Mouse (Mus musculus) kidney, embryonic 14.5 days (tissue): ENCODE data around the gene Ribc2. TPM values are rescaled to one million over a fixed set of nuclear protein-coding genes. Genes with fewer than 3 reads are reported as not detected.

ENCODE experiments used
- ATAC-seq: fragments of 200-750 bp; cut with Nextera tagmentation; 2 replicates; pipeline ENCODE4 v1.8.0; 2017; ENCODE audit warnings: moderate number of reproducible peaks, mild to moderate bottlenecking, moderate TSS enrichment, moderate library complexity; ENCODE audit not compliant: low FRiP score, low TSS enrichment
- H3K27ac ChIP-seq: fragments of 300-500 bp; sonication (generic); 2 replicates; pipeline ENCODE4 v1.5.1; 2014; ENCODE audit warnings: low read depth, mild to moderate bottlenecking, low read length, moderate library complexity, mixed read lengths
- H3K27me3 ChIP-seq: fragments of 300-500 bp; sonication (generic); 2 replicates; pipeline ENCODE4 v1.6.1; 2014; ENCODE audit warnings: mild to moderate bottlenecking, low read length; ENCODE audit not compliant: control insufficient read depth, insufficient read depth
- H3K36me3 ChIP-seq: fragments of 300-500 bp; sonication (generic); 2 replicates; pipeline ENCODE4 v1.6.1; 2014; ENCODE audit warnings: low read length, mixed read lengths; ENCODE audit not compliant: control insufficient read depth, insufficient read depth
- H3K4me1 ChIP-seq: fragments of 300-500 bp; sonication (generic); 2 replicates; pipeline ENCODE4 v1.6.1; 2014; ENCODE audit warnings: low read length, mixed read lengths; ENCODE audit not compliant: control insufficient read depth, insufficient read depth
- H3K4me2 ChIP-seq: fragments of 300-500 bp; sonication (generic); replicated peaks from 2 replicates; pipeline ENCODE4 v1.6.1; 2014; ENCODE audit warnings: low read depth, mild to moderate bottlenecking, low read length
- H3K4me3 ChIP-seq: fragments of 300-500 bp; sonication (generic); 2 replicates; pipeline ENCODE4 v1.5.1; 2014; ENCODE audit warnings: mild to moderate bottlenecking, low read length
- H3K9ac ChIP-seq: fragments of 300-500 bp; sonication (generic); 2 replicates; pipeline ENCODE4 v1.6.1; 2014; ENCODE audit warnings: low read depth, mild to moderate bottlenecking, low read length, moderate library complexity
- H3K9me3 ChIP-seq: fragments of 300-500 bp; sonication (generic); 2 replicates; pipeline ENCODE4 v1.6.1; 2016; ENCODE audit warnings: low read length; ENCODE audit not compliant: control insufficient read depth
- WGBS: fragments of 180-500 bp; shearing (Covaris S2); extraction: QIAGEN DNeasy Blood & Tissue Kit; methylation state at CpG from one replicate; pipeline ENCODE4 v1.1.7; 2014; 5-methylcytosine and 5-hydroxymethylcytosine counted together
- polyA plus RNA-seq: library from polyadenylated mRNA; unstranded; fragments of >200 nt; fragmentation: Nextera tagmentation; extraction: Ambion mirVana; gene quantifications from 2 replicates; pipeline ENCODE4 v1.2.1, GENCODE M21; 2014

The Ribc2 gene
- polyA plus RNA-seq, 1 experiment from 2014 or later, result 0.69 TPM

GRCm38 (mm10) chr15:85172054-85172453 lies 40.2 kb downstream of the Ribc2 start:
- Histone ChIP-seq H3K4me1 (0 out of 2 replicates have a peak, but pooled peaks cover 3% of the 10 kb centered on the region), H3K27ac (no peak overlapping the region), H3K9ac (no peak overlapping the region), H3K4me2 (no peak overlapping the region), H3K4me3 (no peak overlapping the region), H3K9me3 (no peaks in the 10 kb centered on the region; the same call in 1 of the 2 replicates), H3K27me3 (no peaks in the 10 kb centered on the region), H3K36me3 (no peaks in the 10 kb centered on the region)
- 51% methylated on average over 2 of the region's 2 CpGs for WGBS
- peak; percentile 82 for ATAC-seq

GRCm38 (mm10) chr15:85173425-85173824 lies 41.5 kb downstream of the Ribc2 start:
- 67% methylated on average over 8 of the region's 8 CpGs for WGBS
- Histone ChIP-seq H3K36me3 (no peaks in the 10 kb centered on the region), H3K9me3 (no peaks in the 10 kb centered on the region; the same call in 1 of the 2 replicates), H3K9ac (no peak overlapping the region), H3K4me2 (no peak overlapping the region), H3K4me3 (no peak overlapping the region), H3K27ac (peak overlapping the region; percentile 20; the same call in 1 of the 2 replicates), H3K4me1 (0 out of 2 replicates have a peak, but pooled peaks cover 3% of the 10 kb centered on the region), H3K27me3 (no peaks in the 10 kb centered on the region)
- ATAC-seq, result no peak; the same call in 1 of the 2 replicates

- Histone ChIP-seq H3K4me2 (no peak overlapping the region), H3K4me1 (0 out of 2 replicates have a peak, but pooled peaks cover 5% of the 10 kb centered on the region), H3K27me3 (no peaks in the 10 kb centered on the region), H3K9me3 (no peaks in the 10 kb centered on the region; the same call in 1 of the 2 replicates), H3K27ac (peak overlapping the region; percentile 34; the same call in 1 of the 2 replicates), H3K36me3 (no peaks in the 10 kb centered on the region), H3K4me3 (no peak overlapping the region), H3K9ac (no peak overlapping the region)
- WGBS, result 56% methylated on average over 10 of the region's 10 CpGs
- peak; percentile 44; the same call in 1 of the 2 replicates for ATAC-seq
Measured at GRCm38 (mm10) chr15:85174060-85174459, 42.2 kb downstream of the Ribc2 start.

GRCm38 (mm10) chr15:85177576-85177975 lies 45.7 kb downstream of the Ribc2 start:
- no peak overlapping the region for H3K27ac ChIP-seq
- no peaks in the 10 kb centered on the region; the same call in 1 of the 2 replicates for H3K9me3 ChIP-seq
- H3K4me3 ChIP-seq, result no peak overlapping the region
- no peaks in the 10 kb centered on the region for H3K36me3 ChIP-seq
- H3K27me3 ChIP-seq, result no peaks in the 10 kb centered on the region
- WGBS, result 75% methylated on average over 8 of the region's 8 CpGs
- H3K4me1 ChIP-seq, result 0 out of 2 replicates have a peak, but pooled peaks cover 7% of the 10 kb centered on the region
- ATAC-seq, result no peak
- H3K9ac ChIP-seq, result no peak overlapping the region
- H3K4me2 ChIP-seq, result no peak overlapping the region

GRCm38 (mm10) chr15:85178172-85178571 lies 46.3 kb downstream of the Ribc2 start:
- ATAC-seq, result no peak
- no peaks in the 10 kb centered on the region for H3K36me3 ChIP-seq
- no peak overlapping the region for H3K4me2 ChIP-seq
- no peak overlapping the region for H3K4me3 ChIP-seq
- H3K9me3 ChIP-seq, result no peaks in the 10 kb centered on the region; the same call in 1 of the 2 replicates
- no peak overlapping the region for H3K27ac ChIP-seq
- no peaks in the 10 kb centered on the region for H3K27me3 ChIP-seq
- H3K4me1 ChIP-seq, result 0 out of 2 replicates have a peak, but pooled peaks cover 5% of the 10 kb centered on the region
- 70% methylated on average over 6 of the region's 6 CpGs for WGBS
- no peak overlapping the region for H3K9ac ChIP-seq

GRCm38 (mm10) chr15:85179528-85180180 lies 47.8 kb downstream of the Ribc2 start:
- Histone ChIP-seq H3K9me3 (no peaks in the 10 kb centered on the region; the same call in 1 of the 2 replicates), H3K9ac (no peak overlapping the region), H3K36me3 (no peaks in the 10 kb centered on the region), H3K4me1 (0 out of 2 replicates have a peak, but pooled peaks cover 4% of the 10 kb centered on the region), H3K27me3 (no peaks in the 10 kb centered on the region), H3K4me2 (no peak overlapping the region), H3K4me3 (no peak overlapping the region), H3K27ac (peak overlapping the region; percentile 30; the same call in 1 of the 2 replicates)
- WGBS, result 63% methylated on average over 7 of the region's 7 CpGs
- ATAC-seq, result 0 out of 2 replicates have a peak, but pooled peaks have one; percentile 49

GRCm38 (mm10) chr15:85180368-85180767 lies 48.5 kb downstream of the Ribc2 start:
- 0 out of 2 replicates have a peak, but pooled peaks cover 4% of the 10 kb centered on the region for H3K4me1 ChIP-seq
- no peaks in the 10 kb centered on the region for H3K36me3 ChIP-seq
- no peak for ATAC-seq
- no peak overlapping the region for H3K9ac ChIP-seq
- no peaks in the 10 kb centered on the region; the same call in 1 of the 2 replicates for H3K9me3 ChIP-seq
- peak overlapping the region; percentile 49; the same call in 1 of the 2 replicates for H3K27ac ChIP-seq
- H3K27me3 ChIP-seq, result no peaks in the 10 kb centered on the region
- no peak overlapping the region for H3K4me3 ChIP-seq
- no peak overlapping the region for H3K4me2 ChIP-seq

- Histone ChIP-seq H3K4me1 (0 out of 2 replicates have a peak, but pooled peaks cover 4% of the 10 kb centered on the region), H3K9me3 (no peaks in the 10 kb centered on the region), H3K4me3 (no peak overlapping the region), H3K36me3 (no peaks in the 10 kb centered on the region), H3K4me2 (no peak overlapping the region), H3K9ac (no peak overlapping the region), H3K27me3 (no peaks in the 10 kb centered on the region), H3K27ac (no peak overlapping the region)
- no peak for ATAC-seq
- WGBS, result 87% methylated on average over 4 of the region's 4 CpGs
Measured at GRCm38 (mm10) chr15:85182063-85182462, 50.2 kb downstream of the Ribc2 start.

GRCm38 (mm10) chr15:85186916-85187315 lies 55.0 kb downstream of the Ribc2 start:
- H3K4me1 ChIP-seq, result no peaks in the 10 kb centered on the region
- WGBS, result 60% methylated on average over 7 of the region's 7 CpGs
- no peak for ATAC-seq
- no peaks in the 10 kb centered on the region for H3K27me3 ChIP-seq
- no peak overlapping the region for H3K27ac ChIP-seq
- no peak overlapping the region for H3K4me2 ChIP-seq
- no peaks in the 10 kb centered on the region for H3K36me3 ChIP-seq
- no peak overlapping the region for H3K9ac ChIP-seq
- H3K4me3 ChIP-seq, result no peak overlapping the region
- no peaks in the 10 kb centered on the region for H3K9me3 ChIP-seq
